Mouse (Mus musculus): ENCODE measurements at regions not wholly inside any gene's neighbourhood (a gene's known extent, or its start where the extent isn't known, plus 50 kb on each side); places are given as distances from the start of the nearest gene placed in this dataset.

DNA sequence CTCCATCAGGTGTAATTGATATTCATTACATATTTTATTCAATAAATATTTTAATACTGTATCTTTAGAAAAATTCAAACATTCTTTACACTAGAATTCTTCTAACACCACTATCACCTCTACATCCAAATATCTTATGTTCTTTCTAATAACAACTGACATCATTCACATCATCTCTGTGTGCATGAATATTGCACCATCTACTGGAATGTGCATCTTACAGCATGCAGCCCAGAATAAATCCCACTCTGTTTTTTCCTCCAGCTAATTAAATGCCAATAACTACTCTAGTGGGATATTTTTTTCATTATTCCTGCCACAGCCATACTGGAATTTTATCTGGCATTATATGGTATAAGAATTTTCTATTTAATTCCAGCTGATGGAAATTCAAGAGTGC is 576.5 kb upstream of the Ndn start:
- no peaks in the 10 kb centered on the region for H3K4me1 ChIP-seq (ENCODE audit: insufficient read depth)
- H3K4me3 ChIP-seq (ENCODE audit: low read depth, low read length) = no peak overlapping the region
- ATAC-seq (peak; percentile 51; the same call in 1 of the 2 replicates), DNase-seq (peak; percentile 29)
- H3K9ac ChIP-seq = no peak overlapping the region
- H3K4me2 ChIP-seq (ENCODE audit: low read depth) = no peak overlapping the region
- peak; percentile 67 for TF ChIP-seq CTCF (IDR thresholded peaks at IDR 0.05; ENCODE audit: low read depth)
- H3K9me3 ChIP-seq (ENCODE audit: low read length) = no peaks in the 10 kb centered on the region
- no peak overlapping the region for H3K27ac ChIP-seq (ENCODE audit: low read depth, low read length)
- no peaks in the 10 kb centered on the region for H3K27me3 ChIP-seq (ENCODE audit: insufficient read depth, low read length)
- H3K36me3 ChIP-seq (ENCODE audit: insufficient read depth) = no peaks in the 10 kb centered on the region

DNA sequence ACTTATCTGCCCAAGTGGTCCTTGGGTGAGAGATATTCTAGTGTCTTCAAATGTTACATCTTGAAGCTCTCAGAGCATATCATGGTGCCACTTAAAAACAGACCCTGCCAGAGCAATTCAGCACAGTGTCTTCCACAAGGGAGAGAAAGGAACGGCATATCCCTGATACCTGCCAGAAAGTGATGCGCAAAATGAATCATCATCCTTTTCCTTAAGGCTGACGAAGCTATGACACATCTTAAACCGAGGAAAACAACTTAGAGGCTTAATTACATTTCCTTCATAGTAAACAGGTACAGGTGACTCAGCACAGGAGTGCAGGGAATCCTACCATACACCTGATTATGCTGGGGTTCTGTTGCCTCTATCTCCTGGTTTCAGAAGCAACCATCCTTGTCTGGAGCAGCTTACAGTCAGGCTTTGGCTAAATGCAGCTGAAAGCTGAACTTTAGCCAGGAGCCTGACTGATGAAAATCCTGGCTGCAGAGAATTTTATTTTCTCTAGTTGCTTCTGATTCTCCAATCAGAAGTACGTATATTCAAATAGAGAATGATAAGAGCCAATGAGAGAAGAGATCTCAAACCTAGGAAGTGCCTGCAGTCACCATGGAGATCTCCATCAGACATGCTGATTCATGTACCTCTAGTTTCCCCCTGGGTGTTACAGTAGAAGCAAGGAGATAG is 556.1 kb upstream of the Ndn start:
- TF ChIP-seq CTCF (IDR thresholded peaks at IDR 0.05; ENCODE audit: low read depth) = no peak
- Histone ChIP-seq H3K36me3 (ENCODE audit: insufficient read depth) (no peaks in the 10 kb centered on the region), H3K27me3 (ENCODE audit: insufficient read depth, low read length) (no peaks in the 10 kb centered on the region), H3K9me3 (ENCODE audit: low read length) (no peaks in the 10 kb centered on the region), H3K4me2 (ENCODE audit: low read depth) (no peak overlapping the region), H3K4me3 (ENCODE audit: low read depth, low read length) (no peak overlapping the region), H3K27ac (ENCODE audit: low read depth, low read length) (no peak overlapping the region), H3K4me1 (ENCODE audit: insufficient read depth) (no peaks in the 10 kb centered on the region), H3K9ac (no peak overlapping the region)
- whole genome bisulfite sequencing = 81% methylated on average over 5 of the region's 5 CpGs
- DNase-seq = peak; percentile 11
- peak; percentile 89 for ATAC-seq

DNA sequence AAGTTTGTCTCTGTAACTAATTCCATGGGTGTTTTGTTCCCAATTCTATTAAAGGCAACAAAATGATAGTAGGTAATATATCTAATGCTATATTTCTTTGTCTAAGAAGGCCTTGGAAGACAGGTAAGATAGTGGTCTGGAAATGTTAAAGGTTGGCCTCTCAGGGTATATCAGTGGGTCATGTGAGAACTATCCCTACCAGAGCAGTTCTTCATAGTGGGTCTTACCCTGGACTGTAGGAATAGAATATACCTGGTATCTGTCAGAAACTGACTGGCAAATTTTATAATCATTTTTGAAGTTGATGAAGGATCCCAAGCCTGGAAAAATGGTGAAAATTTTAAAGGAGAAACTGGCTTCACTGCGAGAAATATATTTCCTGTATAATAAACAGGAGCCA is 509.5 kb upstream of the Ndn start:
- 68% methylated on average over 1 of the region's 1 CpGs for WGBS
- Histone ChIP-seq H3K9ac (no peak overlapping the region), H3K4me2 (ENCODE audit: low read depth) (no peak overlapping the region), H3K9me3 (ENCODE audit: low read length) (no peaks in the 10 kb centered on the region), H3K36me3 (ENCODE audit: insufficient read depth) (no peaks in the 10 kb centered on the region), H3K4me1 (ENCODE audit: insufficient read depth) (no peaks in the 10 kb centered on the region), H3K27me3 (ENCODE audit: insufficient read depth, low read length) (no peaks in the 10 kb centered on the region), H3K4me3 (ENCODE audit: low read depth, low read length) (no peak overlapping the region), H3K27ac (ENCODE audit: low read depth, low read length) (peak overlapping the region; percentile 66)
- ATAC-seq = no peak
- TF ChIP-seq CTCF (IDR thresholded peaks at IDR 0.05; ENCODE audit: low read depth) = no peak
- DNase-seq = no peak

DNA sequence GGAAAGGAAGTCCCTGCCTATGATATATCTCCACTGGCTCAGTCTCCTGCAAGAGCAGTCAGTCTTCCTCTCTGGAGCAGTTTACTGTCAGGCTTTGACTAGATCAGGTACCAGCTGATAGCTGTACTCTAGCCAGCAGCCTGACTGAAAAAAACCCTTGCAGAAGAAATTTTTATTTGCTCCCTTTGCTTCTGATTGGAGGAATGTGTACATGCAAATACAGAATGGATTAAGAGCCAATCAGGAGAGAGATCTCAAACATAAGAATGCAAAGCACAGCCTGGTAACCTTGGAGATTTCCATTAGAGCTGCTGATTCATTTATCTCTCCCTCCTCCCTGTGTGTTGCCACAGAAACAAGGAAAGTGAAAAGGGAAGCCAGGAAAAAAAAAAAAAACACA is 509.1 kb upstream of the Ndn start:
- Histone ChIP-seq H3K9ac (no peak overlapping the region), H3K4me2 (ENCODE audit: low read depth) (no peak overlapping the region), H3K27ac (ENCODE audit: low read depth, low read length) (peak overlapping the region; percentile 66), H3K27me3 (ENCODE audit: insufficient read depth, low read length) (no peaks in the 10 kb centered on the region), H3K9me3 (ENCODE audit: low read length) (no peaks in the 10 kb centered on the region), H3K4me1 (ENCODE audit: insufficient read depth) (no peaks in the 10 kb centered on the region), H3K36me3 (ENCODE audit: insufficient read depth) (no peaks in the 10 kb centered on the region), H3K4me3 (ENCODE audit: low read depth, low read length) (no peak overlapping the region)
- ATAC-seq = peak; percentile 99
- peak; percentile 80 for DNase-seq
- TF ChIP-seq CTCF (IDR thresholded peaks at IDR 0.05; ENCODE audit: low read depth) = no peak

DNA sequence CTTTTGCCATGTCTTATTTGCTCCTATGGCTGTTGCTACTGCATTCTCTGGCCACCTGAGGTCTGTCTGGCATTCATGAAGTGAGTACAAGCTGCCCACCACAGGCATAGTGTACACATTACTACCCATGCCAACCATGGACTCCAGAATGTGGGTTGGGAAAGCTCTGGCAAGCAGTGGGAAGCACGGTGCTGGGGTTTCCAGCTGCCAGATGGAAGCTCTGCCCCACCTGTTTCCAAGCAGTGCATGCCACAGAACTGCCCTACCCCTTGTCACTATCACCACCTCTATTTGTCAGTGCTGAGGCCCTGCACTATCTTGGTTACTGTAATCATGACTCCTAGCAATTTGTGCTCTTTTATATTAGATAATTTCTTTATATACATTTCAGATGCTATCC is 494.4 kb upstream of the Ndn start:
- Histone ChIP-seq H3K36me3 (ENCODE audit: insufficient read depth) (no peaks in the 10 kb centered on the region), H3K4me2 (ENCODE audit: low read depth) (no peak overlapping the region)
- 61% methylated on average over 1 of the region's 1 CpGs for WGBS

DNA sequence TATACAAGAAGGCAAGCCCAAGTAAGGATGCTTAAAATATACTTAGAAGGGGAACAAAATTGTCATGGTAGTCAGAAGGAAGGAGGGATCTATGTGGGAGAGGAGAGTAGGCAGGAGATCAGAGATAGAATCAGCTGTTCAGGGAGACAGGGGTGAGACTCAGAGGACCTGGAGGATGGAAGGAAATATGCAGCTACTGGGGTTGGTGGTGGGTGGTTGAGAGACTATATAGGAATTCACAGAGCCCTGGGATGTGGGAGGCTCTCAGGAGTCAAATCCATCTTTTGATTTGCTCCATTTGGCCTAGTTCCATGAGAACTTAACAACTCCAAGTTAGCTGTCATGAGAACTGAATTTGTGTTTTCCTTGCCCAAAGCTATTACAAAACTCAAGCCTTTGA is 481.9 kb upstream of the Ndn start:
- H3K4me2 ChIP-seq (ENCODE audit: low read depth) = no peak overlapping the region
- no peak for ATAC-seq
- H3K4me1 ChIP-seq (ENCODE audit: insufficient read depth) = no peaks in the 10 kb centered on the region
- H3K27me3 ChIP-seq (ENCODE audit: insufficient read depth, low read length) = no peaks in the 10 kb centered on the region
- no peaks in the 10 kb centered on the region for H3K36me3 ChIP-seq (ENCODE audit: insufficient read depth)
- no peak for DNase-seq
- H3K9me3 ChIP-seq (ENCODE audit: low read length) = no peaks in the 10 kb centered on the region
- TF ChIP-seq CTCF (IDR thresholded peaks at IDR 0.05; ENCODE audit: low read depth) = no peak
- no peak overlapping the region for H3K9ac ChIP-seq
- H3K4me3 ChIP-seq (ENCODE audit: low read depth, low read length) = no peak overlapping the region
- H3K27ac ChIP-seq (ENCODE audit: low read depth, low read length) = no peak overlapping the region

More for the DNA sequence above, 494.4 kb upstream of the Ndn start:
- no peak overlapping the region for H3K27ac ChIP-seq (ENCODE audit: low read depth, low read length)
- H3K4me3 ChIP-seq (ENCODE audit: low read depth, low read length) = no peak overlapping the region
- no peak for DNase-seq
- TF ChIP-seq CTCF (IDR thresholded peaks at IDR 0.05; ENCODE audit: low read depth) = no peak
- no peaks in the 10 kb centered on the region for H3K4me1 ChIP-seq (ENCODE audit: insufficient read depth)
- no peak overlapping the region for H3K9ac ChIP-seq
- ATAC-seq = no peak
- no peaks in the 10 kb centered on the region for H3K9me3 ChIP-seq (ENCODE audit: low read length)
- no peaks in the 10 kb centered on the region for H3K27me3 ChIP-seq (ENCODE audit: insufficient read depth, low read length)

DNA sequence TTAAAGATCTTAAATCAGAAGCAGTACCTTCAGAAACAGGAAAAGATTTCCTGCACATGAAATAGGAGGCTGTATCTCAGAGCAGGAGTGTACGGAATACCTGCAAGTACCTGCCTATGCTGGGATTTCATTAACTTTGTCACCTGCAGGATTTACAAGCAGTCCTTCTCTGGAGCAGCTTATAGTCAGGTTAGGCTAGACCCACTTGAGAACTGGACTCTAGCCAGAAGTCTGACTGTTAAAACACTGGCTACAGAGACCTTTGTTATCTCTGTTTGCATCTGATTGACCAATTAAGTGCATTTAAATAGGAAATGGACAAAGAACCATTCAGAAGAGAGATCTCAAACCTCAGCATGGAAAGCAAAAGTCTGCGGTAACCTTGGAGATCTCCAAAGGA is 480.0 kb upstream of the Ndn start:
- no peak for ATAC-seq
- Histone ChIP-seq H3K9ac (no peak overlapping the region), H3K9me3 (ENCODE audit: low read length) (no peaks in the 10 kb centered on the region), H3K27ac (ENCODE audit: low read depth, low read length) (no peak overlapping the region), H3K4me3 (ENCODE audit: low read depth, low read length) (no peak overlapping the region), H3K27me3 (ENCODE audit: insufficient read depth, low read length) (no peaks in the 10 kb centered on the region), H3K4me1 (ENCODE audit: insufficient read depth) (no peaks in the 10 kb centered on the region), H3K36me3 (ENCODE audit: insufficient read depth) (no peaks in the 10 kb centered on the region), H3K4me2 (ENCODE audit: low read depth) (no peak overlapping the region)
- no peak for TF ChIP-seq CTCF (IDR thresholded peaks at IDR 0.05; ENCODE audit: low read depth)
- 70% methylated on average over 2 of the region's 2 CpGs for WGBS
- no peak for DNase-seq
